Mouse (Mus musculus) cortical plate, adult 2 months (tissue): ENCODE results near the gene Poldip3. TPM values are rescaled to one million over a fixed set of nuclear protein-coding genes. Genes with fewer than 3 reads are reported as not detected.

Experiments
- H3K27ac ChIP-seq: fragments of 200-500 bp; 2 replicates; pipeline ENCODE4 v1.5.1; 2012; ENCODE audit warnings: low read length, control low read depth, inconsistent platforms; ENCODE audit not compliant: insufficient read depth
- H3K4me1 ChIP-seq: fragments of 200-500 bp; 2 replicates; pipeline ENCODE4 v1.6.1; 2011; ENCODE audit warnings: low read length; ENCODE audit not compliant: control insufficient read depth, insufficient read depth
- H3K4me3 ChIP-seq: fragments of 200-500 bp; 2 replicates; pipeline ENCODE4 v1.5.1; 2011; ENCODE audit warnings: mild to moderate bottlenecking, low read length, control low read depth; ENCODE audit not compliant: insufficient read depth
- CTCF ChIP-seq: fragments of 200-500 bp; IDR thresholded peaks from 2 replicates; pipeline ENCODE4 v1.5.1; 2011; ENCODE audit warnings: mild to moderate bottlenecking, control low read depth, low read length; ENCODE audit not compliant: insufficient read depth; ENCODE audit errors: extremely low read depth
- POLR2A ChIP-seq: fragments of 200-500 bp; IDR thresholded peaks from 2 replicates; pipeline ENCODE4 v1.6.1; 2011; ENCODE audit warnings: mild to moderate bottlenecking, low read length, control low read depth; ENCODE audit not compliant: insufficient read depth; ENCODE audit errors: extremely low read depth
- polyA plus RNA-seq: library from polyadenylated mRNA; depleted of rRNA; stranded (reverse); fragments of >200 nt; gene quantifications from 2 replicates; pipeline ENCODE4 v1.2.3, GENCODE M21; 2012; rRNA removed

The Poldip3 gene
- polyA plus RNA-seq: 66.3 and 66.6 TPM in 2 replicates

DNA sequence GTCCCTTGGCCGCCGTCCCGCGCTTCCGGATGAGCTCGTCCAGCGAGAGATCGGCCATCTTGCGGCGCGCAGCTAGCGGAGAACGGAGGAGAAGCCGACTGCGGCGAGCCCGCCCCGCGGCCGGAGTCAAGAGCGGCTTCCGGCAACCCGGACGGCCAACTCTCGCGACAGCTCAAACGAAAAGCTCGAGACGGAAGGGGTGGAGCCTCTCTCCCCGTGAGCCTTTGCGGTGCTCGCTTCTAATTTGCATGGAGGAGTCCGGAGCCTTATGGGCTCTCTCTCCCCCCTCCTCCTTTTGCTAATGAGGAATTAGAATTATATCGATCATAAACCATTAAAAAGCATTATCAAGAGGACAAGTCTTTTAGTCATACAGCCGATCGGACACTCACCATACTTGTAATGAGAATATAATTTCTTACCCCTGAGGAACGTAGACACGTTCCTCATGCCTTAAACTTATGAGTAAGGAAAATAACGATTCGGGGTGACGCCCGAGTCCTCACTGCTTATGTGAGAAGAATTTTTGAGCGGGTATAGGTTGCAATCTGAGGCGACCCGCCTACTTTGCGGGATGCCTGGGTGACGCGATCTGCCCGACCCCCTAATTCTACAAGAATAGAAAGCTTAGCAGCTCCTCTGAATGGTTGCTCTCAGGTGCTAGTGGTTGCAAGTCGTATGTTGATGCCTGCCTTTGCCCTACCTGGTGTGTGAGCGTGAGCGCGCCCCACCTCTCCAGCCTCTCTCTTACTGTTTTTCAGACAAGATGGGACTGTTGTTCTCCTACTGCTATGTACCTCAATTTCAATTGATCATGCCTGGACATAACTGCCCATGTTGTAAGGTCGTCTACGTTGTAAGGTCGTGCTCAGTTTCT is at the start of gene Poldip3:
Poldip3 (minus strand) TSS at position 189 of the 877 bp plus-strand sequence.
- no peaks in the 10 kb centered on the region for H3K4me1 ChIP-seq
- peak within 1 kb of the TSS; percentile 98 for H3K27ac ChIP-seq
- no peak for TF ChIP-seq CTCF
- peak; percentile 91 for TF ChIP-seq POLR2A
- H3K4me3 ChIP-seq: peak within 1 kb of the TSS; percentile 60

DNA sequence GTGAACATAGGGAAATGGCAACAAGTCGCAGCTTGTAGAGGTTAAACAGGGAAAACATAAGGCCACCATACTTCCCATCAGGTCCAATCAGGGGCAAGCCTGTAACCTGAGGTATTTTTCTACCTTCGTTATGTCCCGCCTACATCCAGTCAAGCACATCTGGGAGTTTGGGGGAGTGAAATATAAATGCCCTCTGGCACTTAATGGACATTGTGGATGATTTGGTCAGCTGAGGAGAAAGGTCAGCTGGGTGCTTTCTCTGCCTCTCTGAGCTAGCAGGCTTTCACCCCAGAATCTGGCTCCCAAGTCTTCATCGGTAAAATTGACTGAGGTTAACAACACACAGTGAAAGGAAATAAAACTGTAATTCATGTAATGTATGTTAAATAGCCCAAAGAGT is 44.2 kb upstream of the Poldip3 start:
- Histone ChIP-seq H3K4me3 (no peak overlapping the region), H3K4me1 (no peaks in the 10 kb centered on the region), H3K27ac (no peak overlapping the region)
- TF ChIP-seq POLR2A (no peak), CTCF (no peak)

DNA sequence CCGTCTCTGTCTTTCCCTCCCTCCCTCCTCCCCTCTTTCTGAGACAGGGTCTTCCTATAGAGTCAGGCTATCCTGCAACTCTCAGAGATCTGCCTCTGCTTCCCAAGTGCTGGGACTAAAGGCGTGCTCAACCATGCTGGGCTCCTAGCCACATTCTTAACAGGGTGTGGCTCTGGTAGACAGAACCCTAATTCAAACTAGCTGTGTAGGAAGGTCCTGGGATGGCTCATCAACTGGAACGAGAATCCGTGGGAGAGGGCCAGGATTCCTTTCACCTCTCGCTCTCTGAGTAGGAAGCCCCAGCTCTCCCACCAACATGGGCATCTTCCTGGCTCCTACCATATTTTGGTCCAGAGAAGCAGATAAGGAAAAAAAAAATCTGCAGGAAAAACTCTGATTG is 33.2 kb upstream of the Poldip3 start:
- Histone ChIP-seq H3K27ac (no peak overlapping the region), H3K4me1 (no peaks in the 10 kb centered on the region), H3K4me3 (no peak overlapping the region)
- no peak for TF ChIP-seq CTCF
- TF ChIP-seq POLR2A: no peak

GRCm38 (mm10) chr15:83181800-83182330 is 32.7 kb upstream of the Poldip3 start:
- Histone ChIP-seq H3K27ac (no peak overlapping the region), H3K4me3 (no peak overlapping the region), H3K4me1 (no peaks in the 10 kb centered on the region)
- TF ChIP-seq POLR2A (no peak), CTCF (no peak)

DNA sequence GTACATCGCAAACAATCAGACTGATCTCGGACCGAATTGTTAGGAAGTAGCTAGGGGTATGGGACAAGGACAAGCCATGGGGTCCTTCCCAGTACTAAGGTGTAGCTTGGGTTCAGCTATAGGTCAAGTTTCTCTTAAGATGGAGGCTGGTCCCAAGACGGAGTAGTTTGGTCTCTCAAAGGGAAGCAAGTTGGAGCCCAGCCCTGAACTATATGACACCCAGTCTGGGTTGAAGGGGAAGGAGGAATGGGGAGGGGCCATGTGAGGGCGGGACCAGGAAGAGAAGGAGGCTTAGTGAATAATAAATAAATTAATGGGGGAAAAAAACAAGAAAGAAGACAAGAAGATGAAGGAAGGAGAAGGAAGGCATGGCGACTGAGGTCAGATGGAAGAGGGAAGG is 30.8 kb upstream of the Poldip3 start:
- TF ChIP-seq CTCF (no peak), POLR2A (no peak)
- Histone ChIP-seq H3K27ac (no peak overlapping the region), H3K4me3 (no peak overlapping the region), H3K4me1 (no peaks in the 10 kb centered on the region)

GRCm38 (mm10) chr15:83176653-83177052 is 27.5 kb upstream of the Poldip3 start:
- TF ChIP-seq POLR2A (no peak), CTCF (no peak)
- Histone ChIP-seq H3K27ac (no peak overlapping the region), H3K4me3 (no peak overlapping the region), H3K4me1 (no peaks in the 10 kb centered on the region)

GRCm38 (mm10) chr15:83173914-83174884 is 25.0 kb upstream of the Poldip3 start:
- no peak overlapping the region for H3K27ac ChIP-seq
- no peak overlapping the region for H3K4me3 ChIP-seq
- TF ChIP-seq POLR2A: no peak
- H3K4me1 ChIP-seq: no peaks in the 10 kb centered on the region

- Histone ChIP-seq H3K4me1 (no peaks in the 10 kb centered on the region), H3K27ac (peak within 1 kb of the TSS; percentile 64), H3K4me3 (peak within 1 kb of the TSS; percentile 44)
- TF ChIP-seq CTCF: no peak
Measured at GRCm38 (mm10) chr15:83172492-83173429, 23.6 kb upstream of the Poldip3 start, which contains the start of gene Cyb5r3. TSS of gene Cyb5r3 (minus strand) at chr15:83172592.
